Mouse (Mus musculus): ENCODE results near the gene Gcnt2.
"Not testable (repeated sequence)": the region's sequence is repeated elsewhere in the genome, so short reads cannot be mapped to it uniquely, and the experiment has no call there.

Gcnt2 gene

DNA sequence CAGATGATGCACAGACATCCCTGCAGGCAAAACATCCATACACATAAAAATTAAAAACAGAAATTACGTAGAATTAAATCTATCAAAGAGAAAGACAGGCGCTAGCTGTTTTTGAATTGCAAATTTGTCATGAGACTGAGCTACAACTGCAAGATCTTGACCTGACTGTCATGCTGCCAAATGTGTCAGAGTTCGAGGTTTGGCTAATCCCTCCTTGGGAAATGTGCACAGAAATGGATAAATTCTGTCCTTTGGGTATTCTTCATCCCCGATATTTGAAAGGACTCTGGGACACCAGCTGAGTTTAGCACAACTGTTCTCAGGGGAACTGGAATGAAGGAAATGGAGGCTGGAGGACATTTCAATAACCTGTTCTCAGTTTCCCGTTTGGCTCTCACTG lies 41.7 kb downstream of the Gcnt2 start:
- in situ Hi-C loops (cut with MboI, MseI), result loop anchor here in 1 of 2 experiments (5.0 to 10.0 kb wide), 2 partner anchors 79 to 214 kb away; partner anchors contain the start of genes Gcm2 and Sycp2l

DNA sequence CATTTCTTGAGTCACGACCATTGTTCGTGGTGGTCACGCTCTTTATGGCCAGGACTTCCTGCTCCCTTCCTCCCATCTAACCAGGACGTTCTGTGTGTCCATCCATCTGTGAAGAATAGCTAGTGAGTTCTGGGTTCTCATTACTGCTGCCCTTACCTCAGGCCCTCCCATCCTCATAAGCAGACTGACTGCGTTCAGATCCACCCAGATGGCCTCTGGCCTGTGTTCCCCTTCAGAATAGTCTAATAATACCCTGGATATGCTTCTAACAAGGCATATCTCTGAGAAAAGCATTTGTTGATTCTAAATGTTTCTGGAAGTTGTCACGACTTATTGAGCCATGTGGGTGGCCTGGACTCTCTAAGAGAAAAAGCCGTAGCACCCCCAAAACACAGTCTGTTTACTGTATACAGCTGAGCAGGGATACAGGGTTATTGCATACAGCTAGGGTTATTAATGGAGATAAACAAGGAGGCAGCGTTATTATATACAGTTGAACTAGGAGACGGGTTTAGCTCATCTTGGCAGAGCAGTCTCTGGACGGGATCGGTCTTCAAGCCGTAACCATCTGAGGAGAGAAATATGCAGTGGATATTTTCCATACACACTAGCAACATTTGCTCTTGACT lies 42.4 kb downstream of the Gcnt2 start:
- in situ Hi-C loops (cut with MboI, MseI), result loop anchor here in 1 of 2 experiments (5.0 to 10.0 kb wide), 2 partner anchors 80 to 213 kb away; partner anchors contain the start of genes Gcm2 and Sycp2l

DNA sequence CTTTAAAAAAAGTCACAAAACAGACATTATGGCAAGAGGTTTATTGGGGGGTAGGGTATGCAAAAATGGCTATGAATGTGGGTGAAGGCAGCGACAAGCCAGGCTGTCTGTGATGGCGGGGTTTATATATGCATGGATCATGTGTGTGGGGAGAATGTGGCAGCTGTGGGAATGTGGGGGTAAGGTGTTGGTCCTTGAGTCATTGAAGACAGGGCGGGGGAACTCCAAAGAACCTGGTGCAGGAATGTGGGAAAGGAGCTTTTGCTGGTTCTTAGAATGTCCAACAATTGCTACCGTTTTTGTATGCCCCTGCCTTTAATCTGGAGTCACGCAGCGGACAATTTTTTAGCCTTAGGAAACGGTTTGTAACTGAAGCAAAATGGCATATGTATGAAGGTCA lies 44.5 kb downstream of the Gcnt2 start:
- in situ Hi-C loops (cut with MboI, MseI), result loop anchor here in 1 of 2 experiments (5.0 to 10.0 kb wide), 2 partner anchors 82 to 211 kb away; partner anchors contain the start of genes Gcm2 and Sycp2l

DNA sequence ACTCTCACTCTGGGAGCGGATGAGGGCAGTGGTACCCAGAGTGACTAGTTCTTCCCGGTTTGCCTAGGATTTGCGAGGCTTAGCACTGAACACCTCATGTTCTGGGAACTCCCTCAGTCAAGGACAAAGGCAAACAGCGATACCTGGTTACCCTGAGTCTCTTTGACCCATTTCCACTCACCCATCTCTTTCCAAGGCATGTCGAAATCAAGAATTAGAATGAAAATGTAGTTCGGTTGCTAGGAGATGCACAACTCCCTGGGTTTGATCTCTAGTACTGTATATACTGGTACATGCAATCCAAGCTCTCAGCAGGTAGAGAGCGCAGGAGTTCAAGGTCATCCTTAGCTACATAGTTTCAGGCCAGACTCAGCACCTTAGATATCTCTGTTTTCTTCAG lies 47.0 kb downstream of the Gcnt2 start:
- in situ Hi-C loops (cut with MboI, MseI), result loop anchor here in 1 of 2 experiments (5.0 to 10.0 kb wide), 2 partner anchors 54 to 208 kb away; partner anchors contain the start of genes Gcm2 and Sycp2l

DNA sequence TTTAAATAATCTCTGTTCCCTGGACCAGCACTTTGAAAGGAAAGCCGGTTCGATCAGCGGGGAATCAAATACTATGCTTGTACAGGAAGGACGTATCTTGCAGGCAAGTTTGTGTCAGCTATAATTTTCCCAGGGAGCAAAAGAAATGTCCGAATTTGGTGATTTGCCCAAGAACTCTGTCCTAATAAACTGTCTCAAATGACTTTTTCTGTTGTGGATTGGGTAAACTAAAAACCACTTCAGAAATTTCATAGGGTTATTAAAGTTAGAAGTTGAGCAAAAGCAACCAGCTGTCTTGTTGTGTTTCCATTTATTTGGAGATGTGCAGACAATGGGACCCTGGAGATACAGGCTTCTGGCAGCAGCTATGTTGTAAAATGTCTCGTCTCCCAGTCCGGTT lies 47.7 kb downstream of the Gcnt2 start:
- in situ Hi-C loops (cut with MboI, MseI), result loop anchor here in 1 of 2 experiments (5.0 to 10.0 kb wide), 2 partner anchors 55 to 208 kb away; partner anchors contain the start of genes Gcm2 and Sycp2l

DNA sequence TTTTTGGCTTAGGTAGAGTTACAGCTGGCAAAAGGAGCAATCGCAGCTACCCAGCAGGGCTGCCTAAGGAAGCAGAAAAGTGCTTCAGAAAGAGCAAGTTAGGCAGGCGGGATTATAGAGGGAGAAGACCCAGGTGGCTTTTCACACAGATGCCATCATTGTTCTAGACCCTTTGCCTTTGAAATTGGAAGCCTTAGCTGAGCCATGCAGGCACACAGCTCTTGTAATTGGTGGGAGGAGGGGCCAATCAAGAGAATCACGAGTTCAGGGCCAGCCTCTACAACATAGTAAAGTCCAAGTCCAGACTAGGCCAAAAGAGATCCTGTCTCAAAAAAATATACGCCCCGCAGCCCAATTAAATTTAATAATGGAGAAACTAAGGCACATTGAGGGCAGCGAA lies 48.5 kb downstream of the Gcnt2 start:
- in situ Hi-C loops (cut with MboI, MseI), result loop anchor here in 1 of 2 experiments (5.0 to 10.0 kb wide), 2 partner anchors 56 to 207 kb away; partner anchors contain the start of genes Gcm2 and Sycp2l

DNA sequence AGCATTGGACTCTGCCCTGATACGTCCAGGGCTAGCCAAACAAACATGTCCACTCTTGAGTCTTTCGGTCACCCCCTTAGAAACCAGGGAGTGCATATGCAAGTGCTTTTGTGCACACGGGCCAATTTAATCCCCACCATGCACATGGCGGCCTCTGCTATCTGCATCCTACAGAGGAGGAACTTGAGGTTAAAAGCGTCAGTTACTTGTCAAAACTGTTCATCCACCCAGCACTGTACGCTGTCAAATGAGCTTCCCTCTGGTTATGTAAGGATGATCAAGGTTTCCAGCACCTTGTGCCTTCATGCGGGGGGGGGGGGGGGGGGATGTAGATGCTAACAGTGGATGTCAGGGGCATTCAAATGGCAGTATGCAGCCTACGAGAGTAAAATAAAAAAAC lies 49.5 kb downstream of the Gcnt2 start:
- in situ Hi-C loops (cut with MboI, MseI), result loop anchor here in 1 of 2 experiments (5.0 to 10.0 kb wide), 2 partner anchors 57 to 206 kb away; partner anchors contain the start of genes Gcm2 and Sycp2l

DNA sequence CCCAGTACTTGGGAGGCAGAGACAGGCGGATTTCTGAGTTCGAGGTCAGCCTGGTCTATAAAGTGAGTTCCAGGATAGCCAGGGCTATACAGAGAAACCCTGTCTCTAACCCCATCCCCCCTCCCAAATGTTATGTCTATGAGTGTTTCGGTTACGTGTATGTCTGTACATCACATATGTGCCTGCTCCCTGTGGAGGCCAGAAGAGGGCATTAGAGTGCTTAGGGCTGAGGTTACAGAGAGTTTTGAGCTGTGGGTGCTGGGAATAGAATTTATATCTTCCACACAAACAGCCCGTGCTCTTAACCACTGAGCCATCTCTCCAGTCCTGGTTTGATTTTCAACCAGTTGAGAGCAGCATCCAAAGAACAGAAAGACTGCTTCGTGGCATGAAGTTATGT lies 50.5 kb downstream of the Gcnt2 start:
- in situ Hi-C loops (cut with MboI, MseI), result no loop called here

DNA sequence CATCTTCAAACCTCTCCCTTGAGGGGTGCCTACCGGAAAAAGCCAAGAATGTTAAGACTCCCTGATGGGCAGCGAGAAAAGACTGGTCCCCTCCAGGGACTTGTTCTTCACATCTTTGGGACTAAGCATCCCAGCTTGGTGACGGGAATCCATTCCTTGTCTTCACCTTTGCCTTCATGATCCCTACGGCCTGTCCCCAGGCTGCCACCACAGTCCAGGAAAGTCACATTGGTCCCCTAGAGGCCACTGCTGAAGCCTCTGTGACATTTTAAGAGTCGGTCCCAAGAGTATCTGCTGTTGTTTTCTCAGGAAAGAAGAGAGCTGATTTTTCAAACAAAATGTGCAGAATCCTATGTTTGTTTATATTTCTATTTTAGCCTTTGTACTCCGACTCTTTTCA lies 52.4 kb downstream of the Gcnt2 start:
- in situ Hi-C loops (cut with MboI, MseI), result no loop called here

DNA sequence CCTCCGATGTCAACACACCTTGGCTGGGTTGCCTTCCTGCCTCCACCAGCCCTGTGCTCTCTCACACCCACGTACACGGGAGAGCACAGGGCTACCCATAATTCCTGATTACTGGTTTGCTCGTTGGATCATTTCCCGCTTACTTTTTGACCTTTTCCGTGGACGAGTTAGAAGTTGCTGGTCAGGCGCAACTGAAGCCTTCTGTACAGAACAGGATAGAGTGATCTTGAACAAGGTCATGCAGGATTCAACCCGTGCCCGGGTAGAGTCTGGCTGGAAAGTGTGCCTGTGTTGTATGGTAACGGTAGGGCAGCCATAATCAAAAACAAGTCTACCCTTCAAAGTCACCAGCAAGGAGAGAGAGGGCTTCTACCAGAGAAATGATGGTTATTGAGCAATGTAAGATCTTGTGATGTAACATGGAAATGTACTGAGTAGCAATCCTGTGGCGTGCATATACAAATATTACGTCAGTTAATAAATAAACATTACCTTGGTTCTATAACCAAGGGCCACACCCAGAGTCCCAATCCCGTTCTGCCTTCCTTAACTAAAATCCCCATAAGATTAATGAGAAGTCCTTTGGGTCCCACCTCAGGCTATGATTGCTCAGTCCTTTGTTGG lies 54.0 kb downstream of the Gcnt2 start:
- in situ Hi-C loops (cut with MboI, MseI), result no loop called here

DNA sequence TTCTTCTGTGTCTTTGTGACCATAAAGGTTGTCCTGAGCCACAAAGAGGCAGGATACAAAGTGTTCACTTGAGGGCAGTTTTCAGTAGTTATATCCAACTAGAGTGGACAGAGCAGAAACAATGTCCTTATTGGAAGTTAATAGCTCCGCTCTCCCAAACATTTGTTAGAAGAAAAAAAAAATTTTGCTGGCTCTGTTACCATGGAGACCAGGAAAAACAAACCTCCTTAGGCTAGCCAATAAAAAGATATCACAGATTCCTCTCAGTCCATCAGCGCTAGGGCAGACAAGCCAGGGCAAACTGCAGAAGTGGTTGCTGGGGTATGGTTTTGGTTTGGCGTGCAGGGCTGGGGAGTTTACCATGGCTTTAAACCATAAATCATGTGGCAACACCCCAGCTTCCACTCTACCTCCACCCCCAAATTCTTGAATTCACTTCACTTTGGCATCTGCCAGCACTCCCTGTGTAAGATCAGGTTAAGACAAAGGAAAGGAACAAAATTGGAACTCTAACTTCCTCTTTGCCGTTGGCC lies 54.6 kb downstream of the Gcnt2 start:
- in situ Hi-C loops (cut with MboI, MseI), result no loop called here

DNA sequence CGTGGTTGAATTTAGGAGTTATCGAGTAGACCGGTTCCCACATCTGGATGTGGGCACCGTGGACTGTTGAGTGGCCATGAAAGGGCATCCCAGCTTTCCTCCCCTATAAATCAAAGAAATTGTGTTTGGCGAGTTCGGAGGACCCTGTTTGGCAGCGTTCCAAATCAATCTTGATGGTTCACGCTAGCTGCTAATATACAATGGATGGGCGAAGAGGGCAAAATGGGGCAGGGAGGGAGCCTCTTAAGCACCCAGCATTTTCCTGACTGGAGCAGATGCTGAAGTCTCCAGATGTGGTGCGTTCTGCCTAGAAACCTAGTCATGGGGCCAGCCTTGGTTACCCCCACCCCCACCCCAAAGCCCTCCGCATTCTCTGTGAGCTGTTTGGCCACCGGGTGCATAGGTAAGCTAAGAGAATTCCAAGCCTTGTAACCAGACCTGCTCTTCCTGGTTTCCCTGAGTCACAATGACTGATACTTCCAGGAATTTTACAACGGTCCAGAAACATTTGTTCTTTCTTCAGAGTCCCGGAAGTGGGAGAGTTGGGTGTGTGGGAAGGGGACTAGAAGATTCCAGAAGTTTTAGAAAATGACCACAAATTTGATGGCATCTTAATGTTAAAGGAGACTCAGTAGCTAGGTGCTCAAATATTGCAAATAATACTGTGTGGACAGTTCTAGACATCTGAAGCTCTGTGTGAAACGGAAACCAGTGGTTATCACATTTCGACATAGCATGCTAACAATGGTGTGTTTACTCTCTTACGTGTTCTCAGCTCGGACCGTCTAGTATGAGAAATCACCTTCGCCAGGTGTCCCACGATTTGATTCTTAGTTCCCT lies 57.0 kb downstream of the Gcnt2 start:
- in situ Hi-C loops (cut with MboI, MseI), result loop anchor here in 1 of 2 experiments (5.0 kb wide), 1 partner anchor 184 kb away; no protein-coding TSS in a partner anchor

DNA sequence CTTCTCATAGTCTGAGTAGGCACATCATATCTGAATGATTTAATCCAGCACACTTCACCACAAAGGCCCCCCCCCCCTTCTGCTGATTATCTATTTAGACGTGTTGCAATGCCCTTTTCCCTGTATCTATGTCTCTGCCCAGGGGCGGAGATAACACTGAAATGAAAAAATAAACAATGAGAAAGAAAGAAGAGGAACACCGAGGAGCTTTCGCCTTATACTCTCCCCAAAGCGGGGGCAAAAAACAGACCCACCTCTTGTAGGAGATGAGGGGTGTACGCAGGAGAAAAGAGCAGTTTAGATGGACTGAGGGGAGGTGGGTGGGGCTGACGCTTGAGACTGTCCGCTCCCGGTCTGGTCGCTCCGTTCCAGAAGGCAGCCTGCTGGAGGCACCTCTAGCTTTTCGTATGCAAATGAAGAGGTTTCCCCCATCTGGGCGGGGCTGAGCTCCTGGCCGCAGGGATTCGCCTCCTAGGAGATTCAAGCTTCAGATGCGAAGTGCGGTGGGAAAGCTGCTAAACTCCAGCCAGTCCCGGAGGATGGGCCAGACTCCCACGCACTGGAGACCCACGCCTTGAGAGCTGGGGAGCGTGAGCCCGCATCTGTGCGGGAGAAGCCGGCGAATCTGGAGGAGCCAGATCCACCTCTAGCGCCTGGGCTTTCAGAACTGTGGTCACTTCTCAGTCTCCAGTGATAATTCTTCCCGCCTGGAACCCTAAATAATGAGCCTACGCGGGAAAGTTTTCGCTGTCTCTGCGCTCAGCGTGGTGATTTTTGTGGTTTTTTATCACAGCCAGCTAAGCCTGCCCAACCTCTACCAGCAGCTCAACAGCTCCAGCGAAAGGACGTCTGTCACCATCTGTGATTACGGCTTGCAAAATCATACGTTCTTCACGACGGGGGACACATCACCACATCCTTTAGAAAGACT lies 57.9 kb downstream of the Gcnt2 start:
- in situ Hi-C loops (cut with MboI, MseI), result loop anchor here in 1 of 2 experiments (5.0 kb wide), 1 partner anchor 185 kb away; no protein-coding TSS in a partner anchor

DNA sequence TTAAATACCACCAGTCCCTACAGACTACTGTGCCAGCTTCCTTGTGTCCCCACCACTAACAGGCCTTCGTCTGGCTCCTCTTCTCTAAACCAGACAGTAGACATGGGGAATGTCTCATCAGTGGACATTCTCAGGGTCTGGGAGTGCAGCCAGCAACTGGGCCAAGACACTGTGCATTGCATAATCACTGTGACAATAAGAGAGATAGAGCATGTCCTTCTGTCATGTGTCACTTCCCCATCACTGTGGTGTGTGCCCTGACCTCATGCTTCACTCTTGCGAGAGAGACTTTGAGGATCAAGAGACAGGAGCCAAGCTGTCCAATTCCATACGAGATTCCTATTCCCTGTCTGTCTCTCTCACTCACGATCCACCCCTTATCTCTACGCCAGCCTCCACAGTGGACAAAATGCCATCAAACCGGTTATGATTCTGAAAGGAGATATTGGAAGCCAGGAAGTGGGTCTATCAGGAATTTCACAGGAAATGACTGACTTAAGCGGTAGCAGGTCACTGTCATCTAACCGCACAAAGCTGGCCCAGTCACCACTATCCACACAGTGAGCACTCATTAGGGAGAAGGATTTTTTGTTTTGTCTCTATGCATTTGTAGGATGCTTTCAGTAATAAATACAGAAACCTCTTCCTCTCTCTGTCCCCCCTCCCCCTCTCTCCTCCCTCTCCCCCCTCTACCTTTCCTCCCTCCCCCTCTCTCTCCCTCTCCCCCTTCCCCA lies 61.9 kb downstream of the Gcnt2 start:
- in situ Hi-C loops (cut with MboI, MseI), result no loop called here

DNA sequence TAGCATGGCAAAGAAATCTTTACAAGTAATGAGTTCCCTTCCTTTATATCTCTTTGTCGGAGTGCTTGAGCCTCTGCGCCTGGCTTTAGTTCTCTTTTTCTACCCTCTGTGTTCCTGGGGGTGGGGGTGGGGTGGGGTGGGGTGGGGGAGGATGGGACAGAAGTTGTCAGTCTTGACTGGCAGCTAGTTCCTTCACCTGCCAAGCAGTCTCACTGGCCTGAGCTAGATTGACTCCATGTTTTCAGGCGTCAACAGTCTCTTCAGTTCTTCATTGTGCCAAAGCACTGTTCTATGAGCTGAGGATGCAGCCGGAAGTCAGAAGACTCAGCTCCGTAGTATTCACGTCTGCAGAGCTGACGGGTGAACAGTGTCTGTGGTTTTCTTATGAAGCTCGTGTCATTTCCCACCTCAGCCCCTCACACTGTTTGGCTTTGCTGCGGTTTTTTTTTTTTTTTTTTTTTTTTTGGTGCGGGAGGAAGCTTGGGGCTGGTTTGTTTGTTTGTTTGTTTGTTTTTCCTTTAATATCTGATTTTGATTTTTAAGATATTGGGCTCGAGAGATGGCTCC lies 62.8 kb downstream of the Gcnt2 start:
- in situ Hi-C loops (cut with MboI, MseI), result no loop called here

DNA sequence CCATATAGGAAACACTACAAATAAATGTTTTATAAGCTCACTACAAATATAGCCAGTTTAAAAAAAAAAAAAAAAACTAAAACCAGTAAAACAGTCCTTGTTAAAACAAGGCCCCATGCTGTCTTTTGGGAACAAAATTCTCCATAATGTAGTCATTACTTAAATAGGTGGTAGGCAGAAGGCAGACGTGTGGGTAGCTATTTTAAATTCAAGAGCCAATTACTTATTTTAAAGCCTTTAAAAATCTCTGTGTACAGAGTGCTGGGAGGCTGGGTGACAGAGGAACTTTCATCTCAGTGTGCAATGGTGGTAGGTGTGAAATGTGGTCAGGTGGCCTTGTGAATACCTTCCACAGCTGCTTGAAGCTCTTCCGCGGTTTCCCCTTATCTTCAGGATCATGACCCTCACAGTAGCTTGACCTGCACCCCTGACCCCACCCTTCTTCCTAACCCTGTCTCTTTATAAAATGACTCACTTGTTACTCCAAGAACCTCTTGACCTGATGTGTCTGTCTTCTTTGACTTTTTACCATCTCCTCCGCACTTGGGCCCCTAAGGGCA lies 64.3 kb downstream of the Gcnt2 start:
- in situ Hi-C loops (cut with MboI, MseI), result no loop called here

DNA sequence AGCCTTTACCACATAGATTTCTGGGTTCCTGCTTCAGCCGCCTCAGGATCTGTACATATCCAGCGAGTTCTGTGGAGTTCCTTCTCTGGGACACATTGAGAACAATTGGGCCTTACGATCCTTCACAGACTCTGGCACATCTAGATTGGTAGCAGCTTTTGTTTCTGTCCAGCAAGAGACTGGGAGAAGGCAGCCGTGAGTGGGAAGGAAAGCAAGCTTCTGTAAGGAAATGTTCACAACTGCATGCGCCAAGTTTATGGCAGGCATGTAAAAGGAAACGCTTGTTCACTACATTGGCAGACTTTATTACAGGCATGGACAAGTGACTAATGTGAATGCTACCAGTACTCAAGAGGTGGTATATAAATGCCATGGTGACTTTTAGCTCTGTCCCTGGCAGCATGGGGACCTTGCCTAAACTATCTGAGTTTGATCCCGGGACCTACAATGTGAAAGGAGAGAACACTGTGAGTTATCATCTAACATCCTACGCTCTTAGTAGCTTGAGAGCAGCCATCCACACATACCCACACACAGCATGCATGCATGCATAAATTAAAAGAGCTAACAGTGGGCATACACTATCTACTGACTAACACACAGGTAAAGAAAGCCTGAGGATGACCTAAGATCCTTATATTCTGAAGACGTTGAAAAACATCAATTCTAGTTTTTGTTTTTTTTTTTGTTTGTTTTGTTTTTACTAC lies 68.8 kb downstream of the Gcnt2 start:
- in situ Hi-C loops (cut with MboI, MseI), result no loop called here

DNA sequence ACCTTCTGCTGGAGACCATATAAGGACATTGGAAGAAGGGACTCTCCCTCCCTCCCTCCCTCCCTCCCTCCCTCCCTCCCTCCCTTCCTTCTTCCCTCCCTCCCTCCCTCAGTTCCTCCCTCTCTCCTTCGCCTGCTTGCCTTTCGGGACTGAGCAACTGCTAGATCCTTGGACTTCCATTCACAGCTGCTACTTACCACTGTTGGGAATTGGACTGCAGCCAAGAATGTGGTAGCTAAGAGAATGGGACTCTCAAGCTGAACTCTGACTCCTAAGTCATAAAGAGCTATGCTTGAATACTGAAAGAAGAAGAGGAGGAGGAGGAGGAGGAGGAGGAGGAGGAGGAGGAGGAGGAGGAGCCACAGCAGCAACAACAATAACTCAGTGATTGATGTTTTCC lies 72.3 kb downstream of the Gcnt2 start:
- in situ Hi-C loops (cut with MboI, MseI), result not testable (repeated sequence)

Data from T-helper 17 cell (primary cell).